Mouse (Mus musculus): Measurements from ENCODE around the gene Cacna1a. TPM values are rescaled to one million over a fixed set of nuclear protein-coding genes. Genes with fewer than 3 reads are reported as not detected.
"Not testable (repeated sequence)": the region's sequence is repeated elsewhere in the genome, so short reads cannot be mapped to it uniquely, and the experiment has no call there.

Cacna1a gene
- polyA plus RNA-seq, 1 experiment from 2014 or later, result 4.0 TPM

- Histone ChIP-seq H3K4me1 (0 out of 2 replicates have a peak, but pooled peaks cover 5% of the 10 kb centered on the region), H3K27ac (no peak overlapping the region), H3K4me3 (replicated peaks) (no peak overlapping the region), H3K9ac (no peak overlapping the region), H3K4me2 (no peak overlapping the region), H3K36me3 (no peaks in the 10 kb centered on the region), H3K27me3 (peaks cover 30% of the 10 kb centered on the region), H3K9me3 (replicated peaks) (no peaks in the 10 kb centered on the region)
- no peak for ATAC-seq (replicated peaks; ENCODE audit: low FRiP score)
- WGBS, result 32% methylated on average over 16 of the region's 16 CpGs
These were observed 226.4 kb downstream of the Cacna1a start for GRCm38 (mm10) chr8:84614512-84615223.

DNA sequence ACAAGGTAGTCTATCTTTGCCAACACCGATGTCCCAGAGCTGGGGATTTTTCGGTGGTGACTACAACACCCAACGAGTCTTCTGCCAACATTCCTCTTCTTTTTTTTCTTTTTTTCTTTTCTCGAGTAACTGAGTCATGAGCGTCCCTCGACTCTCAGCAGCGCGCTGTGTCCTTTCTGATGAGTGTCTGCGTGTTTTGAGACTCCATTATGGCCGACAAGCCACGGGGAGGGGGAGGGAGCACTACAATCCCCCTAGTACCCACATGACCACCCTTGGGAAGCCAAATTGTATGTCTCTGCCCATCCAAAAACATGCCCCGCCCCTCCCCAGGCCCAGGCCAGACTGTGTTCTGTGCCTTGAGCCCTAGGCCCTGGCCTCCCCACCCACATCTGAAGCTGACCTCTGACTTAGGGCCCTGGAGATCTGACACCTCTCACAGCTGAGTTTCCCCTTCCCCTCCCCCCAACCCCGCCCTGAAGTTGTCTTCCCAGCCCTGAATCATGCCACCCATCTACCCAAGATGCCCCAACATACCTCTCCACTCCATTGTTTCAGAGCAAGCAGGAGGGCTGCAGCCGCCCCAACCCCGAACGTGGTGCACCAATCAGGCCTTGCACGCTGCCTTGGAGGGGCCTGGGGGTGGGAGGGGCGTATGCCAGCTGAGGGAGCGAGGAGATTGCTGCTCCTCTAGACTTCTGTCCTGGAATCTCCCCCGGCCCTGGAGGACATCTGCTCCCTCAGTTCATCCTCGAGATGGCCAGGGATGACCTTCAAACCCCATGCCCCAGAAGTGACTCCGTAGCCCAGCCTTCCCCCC is 227.6 kb downstream of the Cacna1a start:
- WGBS, result 28% methylated on average over 22 of the region's 22 CpGs
- no peaks in the 10 kb centered on the region for H3K9me3 ChIP-seq (replicated peaks)
- peak; percentile 46; the same call in 1 of the 2 replicates for ATAC-seq (replicated peaks; ENCODE audit: low FRiP score)
- no peaks in the 10 kb centered on the region for H3K36me3 ChIP-seq
- H3K4me3 ChIP-seq (replicated peaks), result no peak overlapping the region
- no peak overlapping the region for H3K9ac ChIP-seq
- H3K27ac ChIP-seq, result no peak overlapping the region
- H3K4me2 ChIP-seq, result no peak overlapping the region
- H3K27me3 ChIP-seq, result peaks cover 31% of the 10 kb centered on the region
- 0 out of 2 replicates have a peak, but pooled peaks cover 5% of the 10 kb centered on the region for H3K4me1 ChIP-seq

DNA sequence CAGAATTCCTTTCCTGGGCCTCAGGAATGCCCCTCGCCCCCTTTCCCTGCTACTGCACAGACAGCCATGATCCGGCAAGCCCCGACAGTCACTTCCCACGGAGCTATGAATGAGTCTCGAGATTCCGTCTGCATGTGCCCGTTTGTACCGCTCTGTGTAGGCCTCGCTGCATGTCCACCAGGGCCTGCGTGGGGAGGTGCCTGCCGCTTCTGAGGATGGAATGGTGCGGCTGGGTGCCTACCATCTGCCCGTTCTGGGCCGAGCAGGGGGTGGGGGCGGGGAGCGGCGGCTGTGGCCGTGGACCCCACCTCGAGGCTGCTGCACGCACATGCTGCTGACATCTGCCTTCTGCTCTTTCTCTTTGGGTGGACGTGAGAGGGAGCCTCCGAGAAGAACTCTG is 228.8 kb downstream of the Cacna1a start:
- 0 out of 2 replicates have a peak, but pooled peaks cover 5% of the 10 kb centered on the region for H3K4me1 ChIP-seq
- WGBS, result 48% methylated on average over 22 of the region's 22 CpGs
- H3K9ac ChIP-seq, result no peak overlapping the region
- ATAC-seq (replicated peaks; ENCODE audit: low FRiP score), result no peak
- no peak overlapping the region for H3K27ac ChIP-seq
- H3K4me3 ChIP-seq (replicated peaks), result no peak overlapping the region
- peaks cover 31% of the 10 kb centered on the region for H3K27me3 ChIP-seq
- no peaks in the 10 kb centered on the region for H3K36me3 ChIP-seq
- H3K9me3 ChIP-seq (replicated peaks), result no peaks in the 10 kb centered on the region
- no peak overlapping the region for H3K4me2 ChIP-seq

DNA sequence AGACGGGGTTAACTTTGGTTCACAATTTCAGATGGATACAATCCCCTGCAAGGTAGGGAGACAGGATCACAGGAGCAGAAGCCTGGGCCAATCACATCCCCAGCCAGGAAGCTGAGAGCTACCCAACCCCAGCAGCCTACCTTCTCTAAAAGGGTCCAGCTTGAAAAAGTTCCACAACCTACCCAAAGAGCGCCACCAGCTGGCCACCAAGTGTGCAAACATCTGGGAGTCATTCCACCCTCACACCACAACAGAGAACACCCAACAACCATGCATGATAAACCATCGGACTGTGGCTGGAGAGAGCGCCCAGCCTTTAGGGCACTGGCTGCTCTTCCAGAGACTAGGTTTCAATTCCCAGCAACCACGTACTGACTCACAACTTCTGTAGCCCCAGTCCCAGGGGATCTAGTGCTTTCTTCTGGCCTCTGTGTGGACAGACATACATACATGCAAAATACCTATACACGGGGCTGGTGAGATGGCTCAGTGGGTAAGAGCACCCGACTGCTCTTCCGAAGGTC is 232.9 kb downstream of the Cacna1a start:
- Histone ChIP-seq H3K36me3 (no peaks in the 10 kb centered on the region), H3K9me3 (replicated peaks) (no peaks in the 10 kb centered on the region), H3K4me2 (no peak overlapping the region), H3K27ac (no peak overlapping the region), H3K27me3 (peaks cover 18% of the 10 kb centered on the region), H3K4me3 (replicated peaks) (no peak overlapping the region), H3K4me1 (no peaks in the 10 kb centered on the region), H3K9ac (no peak overlapping the region)
- ATAC-seq (replicated peaks; ENCODE audit: low FRiP score), result no peak
- WGBS, result 77% methylated on average over 8 of the region's 8 CpGs

GRCm38 (mm10) chr8:84623425-84623824 is 235.2 kb downstream of the Cacna1a start:
- H3K9ac ChIP-seq; H3K4me2 ChIP-seq; ATAC-seq (replicated peaks; ENCODE audit: low FRiP score); H3K9me3 ChIP-seq (replicated peaks); H3K4me1 ChIP-seq; H3K27ac ChIP-seq; H3K27me3 ChIP-seq; H3K4me3 ChIP-seq (replicated peaks); H3K36me3 ChIP-seq: not testable (repeated sequence)
- 81% methylated on average over 4 of the region's 4 CpGs for WGBS

DNA sequence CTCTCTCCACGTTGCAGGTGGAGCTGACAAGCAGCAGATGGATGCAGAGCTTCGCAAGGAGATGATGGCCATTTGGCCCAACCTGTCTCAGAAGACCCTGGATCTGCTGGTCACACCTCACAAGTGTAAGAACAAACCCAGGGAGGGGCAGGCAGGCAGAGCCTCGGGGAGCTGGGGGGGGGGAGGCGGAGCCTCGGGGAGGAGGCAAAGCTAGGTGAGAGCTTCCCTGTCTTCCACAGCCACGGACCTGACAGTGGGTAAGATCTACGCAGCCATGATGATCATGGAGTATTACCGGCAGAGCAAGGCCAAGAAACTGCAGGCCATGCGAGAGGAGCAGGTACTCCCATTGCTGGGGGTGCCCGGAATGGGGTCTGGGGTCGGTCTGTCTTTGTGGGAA is 241.3 kb downstream of the Cacna1a start:
- 72% methylated on average over 11 of the region's 11 CpGs for WGBS
- Histone ChIP-seq H3K36me3 (no peaks in the 10 kb centered on the region), H3K27me3 (no peaks in the 10 kb centered on the region), H3K27ac (no peak overlapping the region), H3K4me3 (replicated peaks) (no peak overlapping the region), H3K4me2 (no peak overlapping the region), H3K4me1 (peaks cover 3% of the 10 kb centered on the region; the same call in 1 of the 2 replicates), H3K9ac (no peak overlapping the region), H3K9me3 (replicated peaks) (0 out of 2 replicates have a peak, but pooled peaks cover 3% of the 10 kb centered on the region)
- ATAC-seq (replicated peaks; ENCODE audit: low FRiP score), result no peak

DNA sequence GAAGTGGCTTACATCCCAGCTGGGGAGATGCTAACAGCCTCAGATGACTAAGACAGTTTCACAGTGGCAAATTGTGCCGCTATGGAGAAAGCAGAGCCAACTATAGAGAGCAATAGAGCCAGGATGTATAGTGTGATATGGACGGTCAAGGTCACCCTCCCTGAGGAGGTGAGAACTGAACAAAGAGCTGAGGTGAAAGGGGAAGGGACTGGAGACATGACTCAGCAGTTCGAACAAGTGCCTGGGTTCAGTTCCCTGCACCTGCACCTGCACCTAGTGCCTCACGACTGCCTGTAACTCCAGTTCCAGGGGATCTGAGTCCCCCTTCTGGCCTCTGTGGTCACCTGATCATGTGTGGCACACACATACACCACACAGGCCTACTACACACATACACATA is 241.9 kb downstream of the Cacna1a start:
- no peak for ATAC-seq (replicated peaks; ENCODE audit: low FRiP score)
- 0 out of 2 replicates have a peak, but pooled peaks cover 3% of the 10 kb centered on the region for H3K9me3 ChIP-seq (replicated peaks)
- H3K27ac ChIP-seq, result no peak overlapping the region
- H3K27me3 ChIP-seq, result no peaks in the 10 kb centered on the region
- H3K9ac ChIP-seq, result no peak overlapping the region
- H3K4me3 ChIP-seq (replicated peaks), result no peak overlapping the region
- H3K36me3 ChIP-seq, result no peaks in the 10 kb centered on the region
- H3K4me1 ChIP-seq, result peaks cover 8% of the 10 kb centered on the region
- H3K4me2 ChIP-seq, result no peak overlapping the region
- WGBS, result 74% methylated on average over 4 of the region's 4 CpGs

DNA sequence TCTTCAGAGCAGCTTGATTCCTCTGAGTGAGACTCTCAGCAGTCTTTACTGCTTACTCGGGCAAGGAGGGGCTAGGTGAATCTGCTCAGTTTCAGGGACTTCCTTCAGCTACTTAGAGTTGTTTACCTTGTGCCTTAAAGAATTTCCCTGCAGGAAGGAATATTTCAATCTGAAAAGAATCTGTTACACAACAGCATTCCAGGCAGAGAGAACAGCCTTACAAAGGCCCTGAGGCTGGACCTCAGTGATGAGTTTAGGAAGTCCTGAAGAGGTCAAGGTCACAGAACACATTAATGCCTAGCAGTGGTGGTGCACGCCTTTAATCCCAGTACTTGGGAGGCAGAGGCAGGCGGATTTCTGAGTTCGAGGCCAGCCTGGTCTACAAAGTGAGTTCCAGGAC is 243.6 kb downstream of the Cacna1a start:
- ATAC-seq (replicated peaks; ENCODE audit: low FRiP score), result no peak
- H3K4me3 ChIP-seq (replicated peaks), result no peak overlapping the region
- no peak overlapping the region for H3K9ac ChIP-seq
- H3K9me3 ChIP-seq (replicated peaks), result 0 out of 2 replicates have a peak, but pooled peaks cover 3% of the 10 kb centered on the region
- H3K4me2 ChIP-seq, result no peak overlapping the region
- H3K27ac ChIP-seq, result no peak overlapping the region
- H3K36me3 ChIP-seq, result no peaks in the 10 kb centered on the region
- H3K27me3 ChIP-seq, result no peaks in the 10 kb centered on the region
- WGBS, result 86% methylated on average over 4 of the region's 4 CpGs
- peaks cover 22% of the 10 kb centered on the region for H3K4me1 ChIP-seq

DNA sequence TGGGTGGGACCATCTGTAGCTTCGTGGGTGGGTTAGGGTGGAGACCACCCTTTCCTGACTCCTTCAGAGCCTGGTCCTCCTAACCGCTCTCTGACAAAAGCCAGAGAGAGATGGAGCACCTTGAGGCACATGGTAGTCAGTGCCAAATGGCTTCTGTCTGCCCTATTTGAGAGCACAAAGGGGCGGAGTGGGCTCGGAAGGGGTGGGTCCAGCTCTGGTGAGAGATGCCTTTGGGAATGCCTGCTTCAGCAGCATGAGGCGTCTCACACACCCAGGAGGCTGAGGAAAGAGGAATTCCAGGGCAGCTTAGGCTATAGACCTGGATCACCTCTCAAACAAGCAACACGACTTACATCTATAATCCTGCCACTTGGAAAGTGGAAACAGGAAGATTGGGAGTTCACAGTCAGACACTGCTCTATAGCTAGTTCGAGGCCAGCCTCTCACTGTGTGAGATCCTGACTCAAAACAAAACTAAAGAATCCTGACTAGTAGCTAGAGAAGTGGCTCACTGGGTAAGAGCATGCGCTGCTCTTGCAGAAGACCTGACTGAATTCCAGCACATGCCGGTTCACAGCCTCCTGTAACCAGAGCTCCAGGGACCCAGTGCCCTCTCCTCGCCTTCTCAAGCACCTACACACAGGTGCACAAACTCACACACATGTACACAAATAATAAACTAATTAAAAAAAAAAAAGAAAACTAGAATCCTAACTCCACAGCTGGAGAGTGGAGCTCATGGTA is 245.8 kb downstream of the Cacna1a start:
- no peak overlapping the region for H3K4me3 ChIP-seq (replicated peaks)
- no peaks in the 10 kb centered on the region for H3K27me3 ChIP-seq
- H3K9ac ChIP-seq, result no peak overlapping the region
- ATAC-seq (replicated peaks; ENCODE audit: low FRiP score), result no peak
- no peaks in the 10 kb centered on the region for H3K36me3 ChIP-seq
- H3K4me1 ChIP-seq, result peaks cover 31% of the 10 kb centered on the region
- WGBS, result 44% methylated on average over 10 of the region's 10 CpGs
- H3K27ac ChIP-seq, result no peak overlapping the region
- 0 out of 2 replicates have a peak, but pooled peaks cover 3% of the 10 kb centered on the region for H3K9me3 ChIP-seq (replicated peaks)
- no peak overlapping the region for H3K4me2 ChIP-seq

- H3K4me1 ChIP-seq, result peaks cover 31% of the 10 kb centered on the region
- no peaks in the 10 kb centered on the region for H3K27me3 ChIP-seq
- no peaks in the 10 kb centered on the region for H3K36me3 ChIP-seq
- no peak overlapping the region for H3K9ac ChIP-seq
- 0 out of 2 replicates have a peak overlapping the region, but pooled peaks have one; percentile 75 for H3K27ac ChIP-seq
- H3K9me3 ChIP-seq (replicated peaks), result 0 out of 2 replicates have a peak, but pooled peaks cover 3% of the 10 kb centered on the region
- no peak for ATAC-seq (replicated peaks; ENCODE audit: low FRiP score)
- H3K4me3 ChIP-seq (replicated peaks), result no peak overlapping the region
- H3K4me2 ChIP-seq, result no peak overlapping the region
- 50% methylated on average over 9 of the region's 9 CpGs for WGBS
These were observed 246.6 kb downstream of the Cacna1a start for GRCm38 (mm10) chr8:84634849-84635304.

DNA sequence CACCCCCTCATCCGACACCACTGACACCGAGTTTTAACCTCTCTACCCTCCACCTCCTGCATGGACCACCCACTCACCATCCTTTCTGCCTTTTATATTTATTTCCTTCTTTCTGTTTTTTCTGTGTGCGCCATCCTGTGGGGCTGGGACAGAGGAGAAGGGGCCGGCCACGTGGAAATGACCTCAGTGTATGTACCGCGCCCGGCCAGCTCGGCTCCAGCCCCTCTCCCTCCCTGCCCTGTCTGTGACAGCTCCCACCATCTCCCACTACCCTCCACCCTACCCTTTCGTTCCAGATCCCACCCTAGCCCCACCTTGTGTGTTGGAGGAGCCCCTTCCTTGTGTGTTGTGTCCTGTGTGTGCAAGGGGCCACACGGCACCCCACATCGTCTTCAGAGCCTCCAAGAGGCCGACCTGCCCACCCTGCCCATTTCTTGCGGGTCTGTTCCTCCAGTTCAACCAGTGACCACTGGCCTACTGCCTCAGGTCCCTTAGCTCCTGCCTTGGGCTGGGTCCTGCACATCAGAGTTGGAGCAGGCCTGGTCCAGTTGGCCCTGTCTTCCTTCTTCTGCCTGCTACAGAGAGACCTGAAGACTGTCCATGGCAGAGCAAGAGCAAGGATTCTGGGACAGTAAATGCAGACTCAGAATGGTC is 247.3 kb downstream of the Cacna1a start:
- no peak for ATAC-seq (replicated peaks; ENCODE audit: low FRiP score)
- Histone ChIP-seq H3K27me3 (no peaks in the 10 kb centered on the region), H3K4me2 (no peak overlapping the region), H3K4me3 (replicated peaks) (no peak overlapping the region), H3K4me1 (peaks cover 36% of the 10 kb centered on the region), H3K36me3 (no peaks in the 10 kb centered on the region), H3K27ac (peak overlapping the region; percentile 75), H3K9me3 (replicated peaks) (0 out of 2 replicates have a peak, but pooled peaks cover 3% of the 10 kb centered on the region), H3K9ac (no peak overlapping the region)
- 59% methylated on average over 14 of the region's 14 CpGs for WGBS

Measured in kidney, embryonic 15.5 days (tissue).